ENCODE assay signal across 7 mouse cellular contexts in genomic region chr10:4372011-4372410, GRCm38 (mm10). TPM values are rescaled to one million over a fixed set of nuclear protein-coding genes. Genes with fewer than 3 reads are reported as not detected.
DNase-seq lines count a peak whose midpoint lies in the region; ATAC-seq lines count a peak whose summit lies in the region.

No protein-coding gene starts in this region.

- ATAC-seq in erythroblast, adult 5-6 weeks (replicated peaks; ENCODE audit: low FRiP score, poor library complexity, severe bottlenecking) = peak; percentile 54

- peak; percentile 59 for DNase-seq in layer of hippocampus, adult 11-12 months (ENCODE audit: low spot score)
- DNase-seq in layer of hippocampus, adult 9-11 months = no peak
- peak; percentile 19 to 46 for DNase-seq in CD8-positive naive resting alpha-beta T cell, adult 2 months (ENCODE audit: low read depth in 2 of 2, low spot score in 2 of 2)
- DNase-seq in R1 (ENCODE audit: low read depth, low spot score) = peak; percentile 97
- peak; percentile 36 for DNase-seq in lung, postnatal 14 days
- DNase-seq in thymus, postnatal 4 days = peak; percentile 55

RNA-seq across cellular contexts. Expression of gene Zbtb2, which starts 15.9 kb away (rescaled TPM):
- total RNA-seq in erythroblast, adult 5-6 weeks (2015; ENCODE audit: low replicate concordance) = 4.4 and 4.8 TPM in 2 replicates
- 2.6 and 4.6 TPM in 2 replicates for total RNA-seq in erythroblast, adult 5-6 weeks (2017; ENCODE audit: low replicate concordance)
